Mouse (Mus musculus): ENCODE data around the gene Cct6b. TPM values are rescaled to one million over a fixed set of nuclear protein-coding genes. Genes with fewer than 3 reads are reported as not detected.
"Not testable (repeated sequence)": the region's sequence is repeated elsewhere in the genome, so short reads cannot be mapped to it uniquely, and the experiment has no call there.

The Cct6b gene
- polyA plus RNA-seq, 1 experiment from 2014 or later, result 0.30 TPM

DNA sequence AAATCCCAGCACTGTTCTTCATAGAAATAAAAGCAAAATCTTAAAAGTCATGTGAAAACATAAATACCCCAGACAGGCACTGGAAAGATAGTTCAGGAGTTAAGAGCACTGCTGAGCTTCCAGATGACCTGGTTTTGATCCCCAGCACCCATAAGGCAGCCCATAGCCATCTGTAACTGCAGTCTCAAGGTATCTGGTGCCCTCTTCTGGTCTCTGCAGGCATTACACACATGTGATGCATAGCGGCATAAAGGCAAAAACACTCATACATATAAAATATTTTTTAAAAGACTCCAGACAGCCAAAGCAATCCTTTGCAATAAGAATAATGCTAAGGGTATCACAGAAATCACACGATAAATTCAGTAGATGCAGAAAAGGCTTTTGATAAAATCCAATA is 37.3 kb downstream of the Cct6b start:
- no peak overlapping the region for H3K27ac ChIP-seq (ENCODE audit: low read length)
- no peaks in the 10 kb centered on the region for H3K36me3 ChIP-seq (ENCODE audit: control insufficient read depth, insufficient read depth)
- H3K4me3 ChIP-seq (ENCODE audit: low read depth, low read length), result no peak overlapping the region
- WGBS (ENCODE audit: insufficient replicate concordance), result 73% methylated on average over 2 of the region's 2 CpGs
- H3K9ac ChIP-seq (ENCODE audit: low read depth, low read length), result no peak overlapping the region
- no peaks in the 10 kb centered on the region for H3K4me1 ChIP-seq (ENCODE audit: control insufficient read depth, low read depth, low read length)
- H3K4me2 ChIP-seq (ENCODE audit: low read depth, low read length), result no peak overlapping the region
- no peaks in the 10 kb centered on the region for H3K27me3 ChIP-seq (ENCODE audit: control insufficient read depth, insufficient read depth, low read depth, low read length)
- H3K9me3 ChIP-seq (replicated peaks; ENCODE audit: control insufficient read depth, low read length), result no peaks in the 10 kb centered on the region
- no peak for ATAC-seq (ENCODE audit: low read depth)

DNA sequence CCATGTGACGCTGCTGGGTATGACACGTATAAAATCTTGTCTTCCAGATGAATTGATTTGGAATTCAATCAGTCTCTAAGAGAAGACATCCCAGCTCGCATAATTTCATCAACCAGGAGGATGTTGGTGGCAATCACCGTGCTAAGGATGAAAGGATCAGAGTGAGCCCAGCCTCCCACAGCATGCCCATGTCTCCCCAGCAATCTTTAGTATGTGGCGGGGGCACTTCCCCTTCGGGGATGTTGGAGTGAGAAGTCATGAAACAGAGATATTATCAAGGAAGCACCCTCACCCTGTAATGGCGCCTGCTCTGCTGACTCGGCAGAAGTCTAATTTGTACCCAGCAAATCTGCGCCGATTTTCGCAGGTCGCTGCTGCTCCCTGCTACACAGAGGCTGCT is 44.8 kb downstream of the Cct6b start:
- no peaks in the 10 kb centered on the region for H3K9me3 ChIP-seq (replicated peaks; ENCODE audit: control insufficient read depth, low read length)
- WGBS (ENCODE audit: insufficient replicate concordance), result 46% methylated on average over 12 of the region's 12 CpGs
- no peak overlapping the region for H3K27ac ChIP-seq (ENCODE audit: low read length)
- H3K4me1 ChIP-seq (ENCODE audit: control insufficient read depth, low read depth, low read length), result no peaks in the 10 kb centered on the region
- H3K36me3 ChIP-seq (ENCODE audit: control insufficient read depth, insufficient read depth), result no peaks in the 10 kb centered on the region
- no peak for ATAC-seq (ENCODE audit: low read depth)
- no peak overlapping the region for H3K9ac ChIP-seq (ENCODE audit: low read depth, low read length)
- H3K4me2 ChIP-seq (ENCODE audit: low read depth, low read length), result no peak overlapping the region
- H3K4me3 ChIP-seq (ENCODE audit: low read depth, low read length), result no peak overlapping the region
- H3K27me3 ChIP-seq (ENCODE audit: control insufficient read depth, insufficient read depth, low read depth, low read length), result no peaks in the 10 kb centered on the region

- no peak overlapping the region for H3K4me3 ChIP-seq (ENCODE audit: low read depth, low read length)
- no peaks in the 10 kb centered on the region for H3K4me1 ChIP-seq (ENCODE audit: control insufficient read depth, low read depth, low read length)
- H3K4me2 ChIP-seq (ENCODE audit: low read depth, low read length), result no peak overlapping the region
- ATAC-seq (ENCODE audit: low read depth), result no peak
- H3K36me3 ChIP-seq (ENCODE audit: control insufficient read depth, insufficient read depth), result no peaks in the 10 kb centered on the region
- no peak overlapping the region for H3K27ac ChIP-seq (ENCODE audit: low read length)
- no peaks in the 10 kb centered on the region for H3K27me3 ChIP-seq (ENCODE audit: control insufficient read depth, insufficient read depth, low read depth, low read length)
- H3K9ac ChIP-seq (ENCODE audit: low read depth, low read length), result no peak overlapping the region
- 74% methylated on average over 3 of the region's 3 CpGs for WGBS (ENCODE audit: insufficient replicate concordance)
- no peaks in the 10 kb centered on the region for H3K9me3 ChIP-seq (replicated peaks; ENCODE audit: control insufficient read depth, low read length)
Measured at GRCm38 (mm10) chr11:82712681-82713080, 51.4 kb downstream of the Cct6b start.

DNA sequence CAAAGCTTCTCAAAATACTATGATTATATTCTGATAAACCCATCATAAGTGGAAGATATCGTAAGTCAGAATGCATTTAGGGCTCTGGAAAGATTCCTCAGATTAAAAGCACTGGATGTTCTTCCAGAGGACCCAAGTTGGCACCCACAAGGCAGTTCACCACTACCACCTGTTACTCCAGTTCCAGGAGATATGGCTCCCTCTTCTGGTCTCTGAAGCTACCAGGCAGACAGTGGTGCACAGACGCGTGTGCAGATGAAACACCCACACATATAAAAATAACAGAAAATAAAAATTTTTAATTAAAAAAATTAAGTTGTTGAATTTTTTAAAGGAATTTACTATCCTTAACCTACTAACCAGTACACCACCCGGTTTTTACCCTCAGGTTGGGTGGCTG is 55.2 kb downstream of the Cct6b start:
- WGBS (ENCODE audit: insufficient replicate concordance), result 64% methylated on average over 4 of the region's 4 CpGs
- no peak for ATAC-seq (ENCODE audit: low read depth)
- Histone ChIP-seq H3K9ac (ENCODE audit: low read depth, low read length) (no peak overlapping the region), H3K4me3 (ENCODE audit: low read depth, low read length) (no peak overlapping the region), H3K36me3 (ENCODE audit: control insufficient read depth, insufficient read depth) (no peaks in the 10 kb centered on the region), H3K27me3 (ENCODE audit: control insufficient read depth, insufficient read depth, low read depth, low read length) (no peaks in the 10 kb centered on the region), H3K9me3 (replicated peaks; ENCODE audit: control insufficient read depth, low read length) (no peaks in the 10 kb centered on the region), H3K4me1 (ENCODE audit: control insufficient read depth, low read depth, low read length) (no peaks in the 10 kb centered on the region), H3K27ac (ENCODE audit: low read length) (no peak overlapping the region), H3K4me2 (ENCODE audit: low read depth, low read length) (no peak overlapping the region)

DNA sequence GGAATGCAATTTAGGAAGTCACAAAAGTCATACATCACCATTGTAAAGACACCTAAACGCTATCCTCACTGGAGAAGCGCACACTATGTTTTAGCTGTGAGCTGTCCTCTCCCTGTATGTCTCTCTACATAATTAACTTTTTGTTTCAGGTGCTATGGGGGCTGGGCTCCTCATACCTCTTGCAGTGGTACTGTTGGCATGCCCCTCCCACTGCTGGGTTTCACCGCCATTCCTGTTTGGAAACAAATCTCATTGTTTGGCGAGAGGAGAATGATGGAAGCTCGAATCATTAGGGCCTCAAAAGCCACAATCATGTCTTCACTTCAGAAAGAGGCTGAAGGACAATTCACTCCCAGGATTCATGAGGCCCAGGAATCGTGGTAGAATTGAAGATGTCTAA is 59.0 kb downstream of the Cct6b start:
- Histone ChIP-seq H3K27ac (ENCODE audit: low read length) (no peak overlapping the region), H3K36me3 (ENCODE audit: control insufficient read depth, insufficient read depth) (no peaks in the 10 kb centered on the region), H3K9me3 (replicated peaks; ENCODE audit: control insufficient read depth, low read length) (no peaks in the 10 kb centered on the region), H3K27me3 (ENCODE audit: control insufficient read depth, insufficient read depth, low read depth, low read length) (no peaks in the 10 kb centered on the region), H3K4me1 (ENCODE audit: control insufficient read depth, low read depth, low read length) (no peaks in the 10 kb centered on the region), H3K4me2 (ENCODE audit: low read depth, low read length) (no peak overlapping the region), H3K9ac (ENCODE audit: low read depth, low read length) (no peak overlapping the region), H3K4me3 (ENCODE audit: low read depth, low read length) (no peak overlapping the region)
- WGBS (ENCODE audit: insufficient replicate concordance), result 56% methylated on average over 6 of the region's 6 CpGs
- ATAC-seq (ENCODE audit: low read depth), result no peak

GRCm38 (mm10) chr11:82699865-82700410 is 64.2 kb downstream of the Cct6b start:
- Histone ChIP-seq H3K27me3 (ENCODE audit: control insufficient read depth, insufficient read depth, low read depth, low read length) (no peaks in the 10 kb centered on the region), H3K4me2 (ENCODE audit: low read depth, low read length) (no peak overlapping the region), H3K4me3 (ENCODE audit: low read depth, low read length) (no peak overlapping the region), H3K9ac (ENCODE audit: low read depth, low read length) (no peak overlapping the region), H3K27ac (ENCODE audit: low read length) (no peak overlapping the region), H3K36me3 (ENCODE audit: control insufficient read depth, insufficient read depth) (no peaks in the 10 kb centered on the region), H3K9me3 (replicated peaks; ENCODE audit: control insufficient read depth, low read length) (no peaks in the 10 kb centered on the region), H3K4me1 (ENCODE audit: control insufficient read depth, low read depth, low read length) (no peaks in the 10 kb centered on the region)
- 70% methylated on average over 11 of the region's 11 CpGs for WGBS (ENCODE audit: insufficient replicate concordance)
- no peak for ATAC-seq (ENCODE audit: low read depth)

GRCm38 (mm10) chr11:82695930-82696329 is 68.2 kb downstream of the Cct6b start:
- Histone ChIP-seq H3K9ac (ENCODE audit: low read depth, low read length) (no peak overlapping the region), H3K4me3 (ENCODE audit: low read depth, low read length) (no peak overlapping the region), H3K36me3 (ENCODE audit: control insufficient read depth, insufficient read depth) (no peaks in the 10 kb centered on the region), H3K4me2 (ENCODE audit: low read depth, low read length) (no peak overlapping the region), H3K4me1 (ENCODE audit: control insufficient read depth, low read depth, low read length) (no peaks in the 10 kb centered on the region), H3K9me3 (replicated peaks; ENCODE audit: control insufficient read depth, low read length) (no peaks in the 10 kb centered on the region), H3K27ac (ENCODE audit: low read length) (no peak overlapping the region), H3K27me3 (ENCODE audit: control insufficient read depth, insufficient read depth, low read depth, low read length) (no peaks in the 10 kb centered on the region)
- 60% methylated on average over 7 of the region's 7 CpGs for WGBS (ENCODE audit: insufficient replicate concordance)
- ATAC-seq (ENCODE audit: low read depth), result no peak

GRCm38 (mm10) chr11:82694947-82695346 is 69.2 kb downstream of the Cct6b start:
- not testable (repeated sequence) for H3K9ac ChIP-seq (ENCODE audit: low read depth, low read length); ATAC-seq (ENCODE audit: low read depth); H3K4me3 ChIP-seq (ENCODE audit: low read depth, low read length)

DNA sequence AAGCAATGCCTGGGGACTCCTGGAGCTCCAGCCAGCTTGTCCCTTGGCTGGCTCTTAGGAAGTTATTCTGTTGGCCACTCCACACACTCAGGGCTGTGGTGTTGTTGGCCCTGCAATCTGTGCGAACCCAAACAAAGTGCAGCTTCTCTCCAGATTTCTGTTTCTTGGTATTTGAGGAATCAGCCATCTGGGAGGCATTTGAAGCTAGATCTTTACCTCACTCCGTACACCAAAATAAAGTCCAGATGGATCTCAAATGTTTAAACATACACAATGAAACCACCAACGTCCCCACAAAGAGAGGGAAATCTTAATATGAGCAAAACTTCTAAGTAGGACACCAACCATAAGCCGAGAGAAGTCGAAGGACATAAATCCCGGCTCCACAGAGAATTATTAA is 71.5 kb downstream of the Cct6b start:
- 67% methylated on average over 6 of the region's 6 CpGs for WGBS (ENCODE audit: insufficient replicate concordance)
- Histone ChIP-seq H3K4me2 (ENCODE audit: low read depth, low read length) (no peak overlapping the region), H3K9me3 (replicated peaks; ENCODE audit: control insufficient read depth, low read length) (no peaks in the 10 kb centered on the region), H3K9ac (ENCODE audit: low read depth, low read length) (no peak overlapping the region), H3K27me3 (ENCODE audit: control insufficient read depth, insufficient read depth, low read depth, low read length) (no peaks in the 10 kb centered on the region), H3K4me3 (ENCODE audit: low read depth, low read length) (no peak overlapping the region), H3K36me3 (ENCODE audit: control insufficient read depth, insufficient read depth) (no peaks in the 10 kb centered on the region), H3K27ac (ENCODE audit: low read length) (no peak overlapping the region), H3K4me1 (ENCODE audit: control insufficient read depth, low read depth, low read length) (no peaks in the 10 kb centered on the region)
- ATAC-seq (ENCODE audit: low read depth), result no peak

More at GRCm38 (mm10) chr11:82694947-82695346, 69.2 kb downstream of the Cct6b start:
- H3K4me1 ChIP-seq (ENCODE audit: control insufficient read depth, low read depth, low read length); H3K4me2 ChIP-seq (ENCODE audit: low read depth, low read length); H3K27ac ChIP-seq (ENCODE audit: low read length); H3K27me3 ChIP-seq (ENCODE audit: control insufficient read depth, insufficient read depth, low read depth, low read length); H3K36me3 ChIP-seq (ENCODE audit: control insufficient read depth, insufficient read depth); H3K9me3 ChIP-seq (replicated peaks; ENCODE audit: control insufficient read depth, low read length): not testable (repeated sequence)
